Mouse (Mus musculus) stomach, postnatal 0 days (tissue): ENCODE results near the gene Tmem201.

Source experiments
- CTCF ChIP-seq: IDR thresholded peaks from 2 replicates; pipeline ENCODE4 v1.5.1; 2016; ENCODE audit warnings: antibody characterized with exemption, low read depth, mild to moderate bottlenecking, moderate library complexity
- EP300 ChIP-seq: optimal IDR thresholded peaks from 2 replicates; pipeline ENCODE3; 2016; ENCODE audit warnings: antibody characterized with exemption

- TF ChIP-seq CTCF (no peak), EP300 (no peak)
These were observed 25.5 kb upstream of the Tmem201 start for GRCm38 (mm10) chr4:149763335-149763734.
